Mouse (Mus musculus): ENCODE measurements around the gene Olfr798.

The Olfr798 gene

GRCm38 (mm10) chr10:129627834-129628233, at the start of gene Olfr798:
Gene Olfr798 (minus strand): TSS chr10:129627934.
- DNase-seq (ENCODE audit: low read depth), result no peak

GRCm38 (mm10) chr10:129673765-129674164, 46.0 kb upstream of the Olfr798 start, which contains the start of gene Olfr801:
Gene Olfr801 (minus strand): TSS chr10:129673865.
- no peak for DNase-seq (ENCODE audit: low read depth)

GRCm38 (mm10) chr10:129657394-129657793, 29.7 kb upstream of the Olfr798 start, which contains the start of gene Olfr800:
Gene Olfr800 (plus strand): TSS chr10:129657694.
- no peak for DNase-seq (ENCODE audit: low read depth)

GRCm38 (mm10) chr10:129651763-129652162, 24.0 kb upstream of the Olfr798 start:
- DNase-seq (ENCODE audit: low read depth), result no peak

- no peak for DNase-seq (ENCODE audit: low read depth)
Measured at GRCm38 (mm10) chr10:129637184-129637583, 9.4 kb upstream of the Olfr798 start, which contains the start of gene Olfr799. Gene Olfr799 (plus strand): TSS chr10:129637484.

GRCm38 (mm10) chr10:129623251-129623650, 4.5 kb downstream of the Olfr798 start:
- DNase-seq (ENCODE audit: low read depth), result no peak

GRCm38 (mm10) chr10:129621724-129622123, 6.0 kb downstream of the Olfr798 start:
- DNase-seq (ENCODE audit: low read depth), result no peak

GRCm38 (mm10) chr10:129612470-129612869, 15.3 kb downstream of the Olfr798 start, which contains the start of gene Olfr796:
Gene Olfr796 (minus strand): TSS chr10:129612570.
- no peak for DNase-seq (ENCODE audit: low read depth)

- DNase-seq (ENCODE audit: low read depth), result no peak
Measured at GRCm38 (mm10) chr10:129577066-129577465, 50.7 kb downstream of the Olfr798 start.

Measured in naive thymus-derived CD4-positive, alpha-beta T cell, adult 2 months (primary cell).